Mouse (Mus musculus): ENCODE results near the gene Il1f9. TPM values are rescaled to one million over a fixed set of nuclear protein-coding genes. Genes with fewer than 3 reads are reported as not detected.

Il1f9 gene
- polyA plus RNA-seq, 1 experiment from 2014 or later, result 0.49 TPM

Other genes starting within 250 kb of the Il1f9 start
- 1.9 and 2.8 TPM in 2 replicates for gene Hnmt, start 137.1 kb upstream of the Il1f9 start, polyA plus RNA-seq (2015; fragmentation: Nextera tagmentation; extraction: Ambion mirVana)
- not detected in 2 replicates for gene Tbpl2, start 89.9 kb upstream of the Il1f9 start, polyA plus RNA-seq (2015; fragmentation: Nextera tagmentation; extraction: Ambion mirVana)
- gene Il1f8, start 33.3 kb upstream of the Il1f9 start, polyA plus RNA-seq (2015; fragmentation: Nextera tagmentation; extraction: Ambion mirVana), result 0.10 and 0.62 TPM in 2 replicates
- 0.28 and 0.97 TPM in 2 replicates for gene Il1f6, start 28.9 kb downstream of the Il1f9 start, polyA plus RNA-seq (2015; fragmentation: Nextera tagmentation; extraction: Ambion mirVana)
- gene Il1f5, start 90.5 kb downstream of the Il1f9 start, polyA plus RNA-seq (2015; fragmentation: Nextera tagmentation; extraction: Ambion mirVana), result 0.15 TPM in 1 of 2 replicates, not detected in the other
- not detected in 2 replicates for gene Il1f10, start 104.7 kb downstream of the Il1f9 start, polyA plus RNA-seq (2015; fragmentation: Nextera tagmentation; extraction: Ambion mirVana)
- 13.6 and 15.0 TPM in 2 replicates for gene Il1rn, start 150.4 kb downstream of the Il1f9 start, polyA plus RNA-seq (2015; fragmentation: Nextera tagmentation; extraction: Ambion mirVana)
- gene Psd4, start 181.1 kb downstream of the Il1f9 start, polyA plus RNA-seq (2015; fragmentation: Nextera tagmentation; extraction: Ambion mirVana), result 9.4 and 10.2 TPM in 2 replicates

Measured in stomach, embryonic 16.5 days (tissue).